9 mouse cellular contexts compared by ENCODE assay signal in the genomic region with DNA sequence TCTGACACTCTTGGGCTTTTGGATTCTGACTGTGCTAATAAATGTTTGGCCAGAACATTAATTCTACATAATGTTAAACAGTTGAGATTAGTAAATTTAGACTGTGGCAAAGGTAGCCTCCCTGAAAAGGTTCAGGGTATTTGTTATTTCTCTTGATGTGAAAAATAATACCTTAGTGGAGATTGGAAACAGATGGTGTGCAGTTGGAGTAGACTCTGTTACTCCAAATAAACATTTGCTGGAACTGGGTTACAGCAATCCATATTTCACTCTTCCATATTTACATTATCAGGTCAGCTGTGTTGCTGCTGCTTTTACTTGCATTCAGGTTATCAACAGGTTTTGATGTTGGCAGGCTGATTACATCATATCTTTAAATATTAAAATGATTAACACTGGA. TPM values are rescaled to one million over a fixed set of nuclear protein-coding genes. Genes with fewer than 3 reads are reported as not detected.
"Had no signal": no experiment of that assay in that cellular context is flagged by ENCODE, and none has a peak within 500 bp of the region (broad histone marks: within the 10 kb centered on the region; RNA-seq: fewer than 3 reads in every experiment).

No protein-coding gene starts in this region.

- DNase-seq: kidney, postnatal 25 days; lung, adult 18-20 months had no signal

- H3K4me3 ChIP-seq: limb, embryonic 13.5 days; midbrain, embryonic 13.5 days; myocyte; neural tube, embryonic 15.5 days had no signal

- H3K27ac ChIP-seq: limb, embryonic 13.5 days; liver, embryonic 14.5 days; midbrain, embryonic 13.5 days; neural tube, embryonic 15.5 days; stomach, postnatal 0 days had no signal

- H3K4me2 ChIP-seq: limb, embryonic 13.5 days; midbrain, embryonic 13.5 days; neural tube, embryonic 15.5 days had no signal

- H3K9me3 ChIP-seq: limb, embryonic 13.5 days; midbrain, embryonic 13.5 days; neural tube, embryonic 15.5 days had no signal

- H3K4me1 ChIP-seq: midbrain, embryonic 13.5 days; neural tube, embryonic 15.5 days had no signal

- H3K9ac ChIP-seq: limb, embryonic 13.5 days; liver, embryonic 14.5 days; midbrain, embryonic 13.5 days; neural tube, embryonic 15.5 days had no signal

- ATAC-seq: midbrain, embryonic 13.5 days had no signal

- H3K27me3 ChIP-seq: limb, embryonic 13.5 days; midbrain, embryonic 13.5 days; neural tube, embryonic 15.5 days had no signal

- H3K36me3 ChIP-seq: limb, embryonic 13.5 days; midbrain, embryonic 13.5 days; neural tube, embryonic 15.5 days had no signal

RNA-seq across cellular contexts. Expression of a gene that starts 59.8 kb away (rescaled TPM):
- polyA plus RNA-seq: liver, adult 2 months; liver, embryonic 14.5 days; stomach, postnatal 0 days had no signal
